Mouse (Mus musculus): ENCODE results near the gene Tanc2.

Gene Tanc2

DNA sequence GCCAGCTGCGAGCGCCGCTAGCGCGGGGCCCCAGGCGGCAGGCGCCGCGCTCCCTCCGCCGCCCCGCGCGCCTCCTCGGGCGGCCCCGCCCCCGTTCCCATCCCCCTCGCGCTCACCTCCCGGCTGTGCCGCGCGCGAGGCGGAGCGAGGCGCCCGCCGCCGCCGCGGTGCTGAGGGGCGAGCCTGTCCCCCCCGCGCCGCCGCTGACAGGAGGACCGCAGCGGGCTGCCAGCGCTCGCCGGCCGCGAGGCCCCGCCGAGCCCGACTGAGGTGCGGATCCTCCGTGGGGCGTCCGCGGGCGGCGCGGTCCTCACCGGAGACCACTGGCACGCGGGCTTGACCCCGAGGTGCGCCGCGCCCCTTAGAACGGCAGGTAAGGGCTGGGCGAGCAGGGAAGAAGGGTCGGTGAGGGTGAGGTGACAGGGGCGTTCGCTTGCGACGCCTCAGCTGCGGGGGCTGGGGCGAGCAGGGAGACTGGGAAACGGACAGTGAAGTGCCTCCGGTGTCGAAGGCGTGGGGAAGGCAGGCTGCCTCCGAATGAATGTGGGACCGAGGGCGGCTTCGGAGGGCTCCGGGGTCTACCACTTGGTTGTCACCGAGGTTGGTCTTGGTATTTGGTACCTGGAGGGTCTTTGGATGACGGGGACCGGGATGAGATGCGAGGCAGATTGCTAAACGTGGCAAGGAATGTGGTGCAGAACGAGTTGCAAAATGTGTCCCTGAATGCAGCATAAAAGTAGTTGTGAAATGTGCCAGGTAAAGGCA is at the start of gene Tanc2:
Gene Tanc2, plus strand, starts transcription at position 110 of the 765 bp plus-strand sequence.
- DNase-seq, result peak; percentile 70 to 74

GRCm38 (mm10) chr11:105540781-105541180 is 49.0 kb upstream of the Tanc2 start:
- no peak for DNase-seq

DNA sequence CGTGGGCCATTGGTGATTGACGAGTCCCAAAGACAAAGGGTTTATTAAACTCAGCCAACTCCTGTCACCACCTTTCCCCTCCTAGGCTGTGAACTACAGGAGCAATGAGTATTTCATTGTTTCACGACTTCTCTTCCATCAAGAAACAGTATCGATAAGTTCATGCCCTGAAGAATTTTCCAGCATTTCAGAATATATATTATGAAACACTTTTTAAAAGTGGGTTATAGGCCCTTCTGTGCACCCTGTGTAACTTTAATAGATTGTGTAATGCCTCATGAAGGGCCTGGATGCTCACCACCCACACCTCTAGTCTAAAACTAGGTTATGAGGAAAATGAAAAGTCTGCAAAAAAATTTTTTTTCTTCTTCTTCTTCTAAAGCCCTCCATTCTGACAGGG is 48.4 kb upstream of the Tanc2 start:
- DNase-seq, result no peak

GRCm38 (mm10) chr11:105542129-105542528 is 47.7 kb upstream of the Tanc2 start:
- DNase-seq, result no peak

- DNase-seq, result no peak
Observed at GRCm38 (mm10) chr11:105545801-105546200, 44.0 kb upstream of the Tanc2 start.

- DNase-seq, result no peak
Observed at GRCm38 (mm10) chr11:105546393-105546792, 43.4 kb upstream of the Tanc2 start.

GRCm38 (mm10) chr11:105548383-105548782 is 41.4 kb upstream of the Tanc2 start:
- peak in 1 of 2 experiments; percentile 41 for DNase-seq

DNA sequence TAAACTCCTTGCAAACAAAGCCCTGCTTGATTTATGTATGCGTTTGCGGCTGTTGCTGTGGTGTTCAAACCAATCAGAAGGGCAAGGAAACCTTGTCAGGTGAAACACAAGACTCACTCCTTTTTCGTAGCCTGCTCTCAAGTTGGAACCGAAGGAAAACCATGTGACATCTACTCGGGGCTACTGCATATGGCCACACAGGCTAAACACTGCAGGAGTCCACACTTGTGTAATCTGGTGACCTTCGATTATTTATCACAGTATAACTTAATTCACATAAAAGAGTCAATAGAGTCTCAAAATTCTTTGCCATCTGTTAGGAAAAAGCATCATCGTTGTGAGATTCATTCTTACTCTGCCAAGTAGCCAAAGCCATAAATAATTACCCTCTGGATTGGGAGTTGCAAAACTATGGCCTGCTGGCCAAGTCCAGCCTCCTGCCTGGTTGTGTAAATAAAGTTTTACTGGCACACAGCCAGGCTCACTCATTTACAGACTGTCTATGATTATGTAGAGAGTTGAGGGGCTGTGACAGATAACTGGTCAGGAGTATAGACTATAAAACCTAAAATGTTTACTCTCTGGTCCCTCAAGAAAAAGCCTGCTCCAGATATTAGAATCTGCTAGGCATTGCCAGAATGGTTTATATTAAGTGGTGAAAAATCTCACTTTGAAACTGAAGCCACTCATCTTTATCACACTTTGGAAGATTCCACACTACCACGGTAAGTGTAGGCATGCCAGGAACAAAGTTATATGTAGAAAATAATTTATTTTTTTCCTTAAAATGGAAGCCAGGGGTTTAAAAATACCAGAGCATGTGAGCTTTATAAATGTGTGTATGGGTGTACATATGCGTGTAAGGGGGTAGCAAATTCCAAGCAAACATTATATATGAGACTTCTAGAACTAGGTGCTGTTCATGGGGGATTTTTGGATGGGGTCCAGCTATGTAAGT is 40.3 kb upstream of the Tanc2 start:
- DNase-seq, result peak; percentile 30 to 45

- no peak for DNase-seq
Observed at GRCm38 (mm10) chr11:105557285-105557684, 32.5 kb upstream of the Tanc2 start.

- DNase-seq, result no peak
Observed at GRCm38 (mm10) chr11:105558091-105558490, 31.7 kb upstream of the Tanc2 start.

GRCm38 (mm10) chr11:105558803-105559505 is 30.8 kb upstream of the Tanc2 start:
- no peak for DNase-seq

GRCm38 (mm10) chr11:105563546-105563945 is 26.2 kb upstream of the Tanc2 start:
- DNase-seq, result no peak

GRCm38 (mm10) chr11:105567221-105567641 is 22.6 kb upstream of the Tanc2 start:
- DNase-seq, result peak; percentile 67 to 79

GRCm38 (mm10) chr11:105571996-105572395 is 17.8 kb upstream of the Tanc2 start:
- DNase-seq, result no peak

DNA sequence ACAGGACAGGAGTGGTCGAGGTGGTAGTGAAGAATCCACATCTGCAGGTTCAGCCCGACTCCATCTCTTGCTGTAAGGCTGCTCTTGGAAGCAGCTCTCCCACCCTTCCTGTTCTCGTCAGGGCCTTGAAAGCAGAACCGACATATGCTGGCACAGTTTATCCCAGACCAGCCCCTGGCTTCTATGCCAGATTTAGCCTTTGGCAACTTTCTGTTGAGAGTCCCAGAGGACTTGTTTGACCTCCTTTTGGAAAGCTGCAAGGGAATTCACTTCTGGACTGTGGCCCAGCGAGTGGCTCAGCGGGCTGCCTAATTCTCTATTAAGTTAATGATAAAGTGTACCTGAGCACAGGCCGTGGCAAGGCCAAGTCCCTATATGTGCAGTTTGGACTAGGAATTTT is 15.5 kb upstream of the Tanc2 start:
- DNase-seq, result peak; percentile 74 to 80

- no peak for DNase-seq
Observed at GRCm38 (mm10) chr11:105577211-105577610, 12.6 kb upstream of the Tanc2 start.

DNA sequence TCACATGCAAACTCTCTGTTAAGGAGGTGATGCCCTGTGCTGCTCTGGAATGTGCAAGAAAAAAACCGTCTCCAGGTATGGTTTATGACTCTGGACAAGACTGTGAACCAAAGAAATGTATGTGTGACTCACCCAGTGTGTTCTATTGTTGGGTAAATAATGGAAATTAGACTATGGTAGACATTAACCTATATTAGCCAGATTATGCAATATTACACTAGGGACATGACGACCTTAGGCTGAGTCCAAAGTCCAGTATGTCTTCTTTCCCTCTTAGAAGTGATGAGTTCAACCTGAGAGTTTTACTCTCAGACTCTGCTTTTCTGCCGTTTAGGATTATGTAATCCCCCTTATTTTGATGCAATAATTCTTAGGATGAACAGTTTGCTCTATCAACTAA is 7.8 kb upstream of the Tanc2 start:
- no peak for DNase-seq

DNA sequence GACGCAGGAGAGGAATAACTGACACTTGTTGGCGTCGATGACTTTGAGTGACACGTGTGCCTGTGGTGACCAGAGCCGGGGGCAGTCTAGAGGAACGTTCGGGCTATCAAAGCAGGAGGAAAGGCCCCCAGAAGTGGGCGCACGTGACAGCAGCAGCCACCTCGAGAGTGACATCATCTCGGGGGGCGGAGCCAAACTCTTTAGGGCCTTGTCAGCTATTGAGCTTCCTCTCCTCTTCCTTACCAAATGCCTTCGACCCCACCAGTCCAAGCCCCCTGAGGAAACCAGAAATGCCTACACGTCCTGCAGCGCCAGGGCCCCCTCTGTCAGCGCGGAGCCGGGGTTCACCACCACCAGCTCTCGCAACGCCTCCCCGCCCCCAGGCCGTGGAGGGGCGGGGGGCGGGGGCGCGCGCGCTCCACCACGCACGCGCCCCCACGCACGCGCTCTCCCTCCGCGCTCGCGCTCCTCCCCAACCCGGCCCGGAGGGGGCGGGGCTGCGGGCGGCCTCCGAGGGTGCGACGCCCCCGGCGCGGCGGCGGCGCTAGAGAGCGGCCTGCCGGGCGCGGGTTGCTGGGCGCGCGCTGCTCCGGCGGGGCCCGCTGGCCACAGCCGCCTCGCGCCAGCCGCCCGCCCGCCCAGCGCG is 432 bp upstream of the Tanc2 start:
- DNase-seq, result peak; percentile 93

DNA sequence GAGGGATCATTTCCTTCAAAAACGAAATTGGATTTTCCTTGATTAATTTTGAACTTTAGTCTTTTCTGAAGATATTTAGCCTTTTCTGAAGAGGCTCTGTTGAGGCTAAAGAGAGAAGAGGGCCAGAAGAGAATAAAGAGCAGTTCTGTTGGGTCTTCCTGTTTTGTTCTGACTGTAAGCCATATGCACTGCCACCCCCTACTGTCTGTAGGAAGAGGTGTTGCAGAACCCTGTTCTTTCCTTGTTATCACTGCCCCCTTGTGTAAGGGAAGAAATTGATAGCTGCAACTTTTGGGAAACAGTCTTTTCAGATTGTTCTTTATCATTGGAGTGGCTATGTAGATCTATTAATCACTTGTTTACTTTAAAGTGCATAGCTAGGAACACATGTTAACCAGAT is 2.1 kb downstream of the Tanc2 start:
- peak; percentile 71 to 77 for DNase-seq

GRCm38 (mm10) chr11:105602177-105602576 is 12.4 kb downstream of the Tanc2 start:
- DNase-seq, result no peak

- no peak for DNase-seq
Observed at GRCm38 (mm10) chr11:105626201-105626600, 36.4 kb downstream of the Tanc2 start.

- DNase-seq, result peak; percentile 8 to 20
Observed at GRCm38 (mm10) chr11:105643995-105644394, 54.2 kb downstream of the Tanc2 start.

Measured in cerebellum, postnatal 14 days (tissue).